Mouse (Mus musculus) gonadal fat pad, adult 2 months (tissue): Measurements from ENCODE around the gene Slc5a10. TPM values are rescaled to one million over a fixed set of nuclear protein-coding genes. Genes with fewer than 3 reads are reported as not detected.

Experiments used
- DNase-seq: peaks from one replicate; pipeline ENCODE4 v3.0.0-alpha.2; 2012; ENCODE audit warnings: low read depth
- polyA plus RNA-seq: library from polyadenylated mRNA; depleted of rRNA; stranded (reverse); fragments of >200 nt; gene quantifications from 2 replicates; pipeline ENCODE4 v1.2.3, GENCODE M21; 2012; rRNA removed

Gene Slc5a10
- polyA plus RNA-seq, result 0.09 and 0.14 TPM in 2 replicates

DNA sequence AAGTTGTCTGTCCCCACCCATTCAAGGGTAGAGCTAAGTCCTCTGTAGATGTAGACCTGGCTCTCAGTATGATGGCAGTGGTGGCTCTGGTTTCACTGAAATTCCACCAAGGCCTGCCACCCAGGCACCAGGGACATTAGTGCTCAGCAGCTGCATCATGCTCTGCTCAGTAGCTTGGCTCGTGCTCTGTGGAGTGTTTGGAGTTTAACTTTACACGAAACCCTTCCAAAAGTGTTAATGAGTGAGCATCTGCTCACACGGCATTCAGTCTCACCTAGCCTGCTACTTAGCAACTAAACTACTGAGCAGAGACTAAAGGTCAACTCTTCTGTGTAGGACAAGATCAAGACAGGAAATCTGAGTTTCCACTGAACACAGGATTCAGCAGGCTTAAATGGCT lies at the start of gene Slc5a10:
Gene Slc5a10 (minus strand): TSS at position 191 of the 400 bp plus-strand sequence.
- no peak for DNase-seq

GRCm38 (mm10) chr11:61761584-61762407 lies 41.2 kb upstream of the Slc5a10 start, which contains the start of gene Prpsap2:
Gene Prpsap2, minus strand, starts transcription at chr11:61762088.
- peak; percentile 45 for DNase-seq

- no peak for DNase-seq
Observed at GRCm38 (mm10) chr11:61760518-61760917, 39.9 kb upstream of the Slc5a10 start.

GRCm38 (mm10) chr11:61757151-61757550 lies 36.5 kb upstream of the Slc5a10 start:
- no peak for DNase-seq

- DNase-seq, result no peak
Observed at GRCm38 (mm10) chr11:61751612-61752011, 31.0 kb upstream of the Slc5a10 start.

DNA sequence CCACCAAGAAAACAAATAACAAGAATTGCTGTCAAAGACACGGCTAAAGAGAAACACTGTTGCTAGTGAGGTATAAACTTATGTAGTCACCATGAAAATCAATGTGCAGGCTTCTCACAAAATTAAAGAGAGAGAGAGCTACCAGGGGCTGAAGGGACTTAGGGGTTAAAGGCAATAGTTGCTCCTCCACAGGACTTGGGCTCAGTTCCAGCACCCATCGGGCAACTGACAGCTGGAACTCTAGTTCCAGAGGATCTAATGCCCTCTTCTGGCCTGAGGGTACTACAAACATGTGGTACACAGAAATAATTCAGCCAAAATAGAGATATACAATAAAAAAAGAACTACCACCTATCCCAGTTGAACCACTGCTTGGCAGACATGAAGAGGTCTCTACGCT lies 26.5 kb upstream of the Slc5a10 start:
- DNase-seq, result no peak

DNA sequence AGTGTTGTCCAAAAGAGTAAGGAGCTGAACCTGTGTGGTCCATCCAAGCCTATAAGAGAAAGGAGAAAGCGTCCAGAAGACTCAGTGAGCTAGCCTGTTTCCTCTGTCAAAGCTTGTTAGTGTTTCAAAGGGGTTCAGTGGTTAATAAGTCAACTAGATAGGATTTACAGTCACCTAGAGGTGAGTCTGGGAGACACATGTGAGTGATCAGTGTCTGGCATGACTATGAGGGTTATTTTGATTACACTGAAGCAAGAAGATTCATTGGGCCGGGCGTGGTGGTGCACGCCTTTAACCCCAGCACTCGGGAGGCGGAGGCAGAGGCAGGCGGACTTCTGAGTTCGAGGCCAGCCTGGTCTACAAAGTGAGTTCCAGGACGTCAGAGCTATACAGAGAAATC lies 25.2 kb upstream of the Slc5a10 start:
- no peak for DNase-seq

DNA sequence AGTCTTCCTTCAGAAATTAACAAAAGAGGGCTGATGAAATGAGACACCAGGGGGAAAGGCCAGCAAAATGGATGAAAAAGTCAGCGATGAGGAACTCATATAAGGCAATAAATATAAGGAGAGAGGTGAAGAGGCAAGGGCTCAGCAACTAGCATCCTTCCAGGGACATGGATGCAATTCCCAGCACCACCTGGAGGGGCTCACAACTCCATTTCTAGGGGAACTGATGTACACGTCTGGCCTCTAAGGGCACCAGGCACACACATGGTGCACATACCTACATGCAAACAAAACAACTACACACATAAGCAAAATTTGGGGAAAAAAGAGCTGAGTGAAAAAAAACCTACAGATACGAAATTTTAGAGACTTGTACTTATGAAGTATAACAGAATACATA lies 23.8 kb upstream of the Slc5a10 start:
- DNase-seq, result no peak

- no peak for DNase-seq
Observed at GRCm38 (mm10) chr11:61743768-61744167, 23.1 kb upstream of the Slc5a10 start.

DNA sequence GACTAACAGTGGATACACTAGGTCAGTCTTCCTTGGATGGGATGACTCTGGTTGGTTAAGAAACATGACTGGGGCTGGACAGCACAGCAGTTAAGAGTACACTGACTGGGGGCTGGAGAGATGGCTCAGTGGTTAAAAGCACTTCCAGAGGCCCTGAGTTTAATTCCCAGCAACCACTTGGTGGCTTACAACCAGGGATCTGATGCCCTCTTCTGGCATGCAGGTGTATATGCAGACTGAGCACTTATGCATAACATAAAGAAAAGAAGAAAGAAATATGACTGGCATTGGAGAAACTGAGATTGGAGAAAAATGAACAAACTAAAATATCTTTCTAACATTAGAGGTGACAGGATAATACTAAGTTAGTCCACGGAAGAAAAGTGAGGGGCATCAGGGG lies 19.9 kb upstream of the Slc5a10 start:
- no peak for DNase-seq

- no peak for DNase-seq
Observed at GRCm38 (mm10) chr11:61737290-61737689, 16.7 kb upstream of the Slc5a10 start.

- DNase-seq, result no peak
Observed at GRCm38 (mm10) chr11:61732672-61733071, 12.0 kb upstream of the Slc5a10 start.

GRCm38 (mm10) chr11:61728037-61728436 lies 7.4 kb upstream of the Slc5a10 start:
- DNase-seq, result no peak

DNA sequence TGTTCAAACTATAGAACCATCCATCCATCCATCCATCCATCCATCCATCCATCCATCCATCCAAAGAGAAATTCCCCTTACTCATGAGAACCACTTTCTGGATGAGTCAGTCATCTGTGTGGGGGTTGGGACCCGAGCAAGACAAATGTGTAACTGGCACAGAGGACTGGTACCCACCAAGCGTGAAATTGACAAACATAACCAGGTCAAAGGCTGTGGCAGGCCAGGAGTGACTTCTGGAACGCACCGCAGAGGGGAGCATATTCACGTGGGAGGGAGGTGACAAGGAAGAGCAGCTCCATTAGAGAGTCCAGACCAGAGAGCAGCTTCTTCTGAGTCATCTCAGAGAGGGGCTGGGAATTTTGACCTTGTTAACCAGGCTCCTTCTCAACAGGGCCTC lies 1.5 kb upstream of the Slc5a10 start:
- no peak for DNase-seq

DNA sequence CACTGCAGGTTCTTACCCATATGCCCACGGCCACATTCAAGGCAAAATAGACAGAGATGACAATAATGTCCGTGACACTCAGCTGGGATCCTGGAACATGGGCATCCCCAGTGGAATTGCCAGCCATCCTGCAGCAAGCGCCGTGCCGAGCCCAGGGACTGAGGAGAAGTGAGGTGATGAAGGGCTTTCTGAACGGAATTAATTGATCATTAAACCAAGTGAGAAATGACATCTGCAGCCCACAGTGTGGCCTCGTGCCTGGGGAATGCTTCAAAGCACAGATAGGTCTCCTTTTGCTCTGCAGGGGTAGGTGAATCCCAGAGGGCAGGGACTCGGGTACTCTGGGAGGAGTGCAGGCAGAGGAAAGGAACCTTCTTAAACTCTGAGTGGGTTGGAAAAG lies 800 bp downstream of the Slc5a10 start:
- no peak for DNase-seq

DNA sequence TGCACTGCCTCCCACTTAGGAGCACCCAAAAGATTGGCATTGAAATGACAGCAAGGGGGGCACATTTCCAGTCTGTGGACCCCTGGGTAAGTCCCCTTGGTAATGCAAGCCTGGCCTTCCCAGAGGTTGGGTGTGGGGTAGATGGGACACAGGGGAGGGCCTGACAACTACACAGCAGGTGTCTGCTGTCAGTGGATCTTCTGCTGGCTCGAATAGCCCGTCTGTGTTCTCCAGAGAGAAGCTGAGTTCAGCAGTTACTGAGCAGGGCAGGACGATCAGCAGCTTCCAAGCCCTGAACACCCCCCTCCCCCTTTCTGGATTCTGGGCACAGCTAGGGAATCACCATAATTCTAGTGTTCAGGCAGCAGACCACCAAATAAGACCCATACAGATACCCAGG lies 1.2 kb downstream of the Slc5a10 start:
- DNase-seq, result no peak

- no peak for DNase-seq
Observed at GRCm38 (mm10) chr11:61717990-61718389, 2.6 kb downstream of the Slc5a10 start.

GRCm38 (mm10) chr11:61715130-61715529 lies 5.5 kb downstream of the Slc5a10 start:
- DNase-seq, result no peak

DNA sequence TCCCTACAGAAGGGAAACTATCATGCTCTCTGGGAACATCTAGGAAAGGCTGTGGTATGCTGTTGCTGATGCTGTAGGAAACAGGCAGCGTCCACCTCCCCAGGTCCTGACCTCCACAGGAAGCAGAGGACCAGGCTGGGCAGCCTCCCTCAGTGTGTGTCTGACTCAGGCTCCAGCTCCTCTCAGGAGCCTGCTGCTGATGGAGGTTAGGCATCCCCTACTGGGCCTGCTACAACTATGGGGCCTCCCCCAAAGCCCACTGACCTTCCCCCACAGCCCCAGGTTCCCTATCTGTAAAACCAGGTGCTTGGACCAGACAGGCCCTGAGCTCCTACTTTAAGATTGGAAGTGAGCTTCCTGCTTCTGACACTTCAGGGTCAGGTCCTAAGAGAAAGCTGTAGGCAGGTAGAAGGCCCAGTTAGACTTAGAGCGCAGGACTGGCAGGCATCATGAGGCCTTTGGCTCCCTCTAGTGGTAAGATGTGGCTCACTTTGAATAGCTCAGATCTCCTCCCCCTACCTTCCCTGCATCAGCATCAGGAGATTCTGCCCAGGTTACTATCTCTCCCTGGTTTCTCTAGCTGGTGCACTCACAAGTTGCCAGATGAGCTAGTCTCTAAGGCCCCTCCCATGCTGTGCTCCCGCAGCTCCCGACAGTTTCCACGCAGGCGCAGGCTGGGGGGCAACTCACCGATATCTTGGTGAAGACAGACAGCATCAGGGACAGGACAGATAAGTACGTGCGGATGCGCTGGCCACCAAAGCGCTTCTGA lies 6.1 kb downstream of the Slc5a10 start:
- DNase-seq, result no peak

DNA sequence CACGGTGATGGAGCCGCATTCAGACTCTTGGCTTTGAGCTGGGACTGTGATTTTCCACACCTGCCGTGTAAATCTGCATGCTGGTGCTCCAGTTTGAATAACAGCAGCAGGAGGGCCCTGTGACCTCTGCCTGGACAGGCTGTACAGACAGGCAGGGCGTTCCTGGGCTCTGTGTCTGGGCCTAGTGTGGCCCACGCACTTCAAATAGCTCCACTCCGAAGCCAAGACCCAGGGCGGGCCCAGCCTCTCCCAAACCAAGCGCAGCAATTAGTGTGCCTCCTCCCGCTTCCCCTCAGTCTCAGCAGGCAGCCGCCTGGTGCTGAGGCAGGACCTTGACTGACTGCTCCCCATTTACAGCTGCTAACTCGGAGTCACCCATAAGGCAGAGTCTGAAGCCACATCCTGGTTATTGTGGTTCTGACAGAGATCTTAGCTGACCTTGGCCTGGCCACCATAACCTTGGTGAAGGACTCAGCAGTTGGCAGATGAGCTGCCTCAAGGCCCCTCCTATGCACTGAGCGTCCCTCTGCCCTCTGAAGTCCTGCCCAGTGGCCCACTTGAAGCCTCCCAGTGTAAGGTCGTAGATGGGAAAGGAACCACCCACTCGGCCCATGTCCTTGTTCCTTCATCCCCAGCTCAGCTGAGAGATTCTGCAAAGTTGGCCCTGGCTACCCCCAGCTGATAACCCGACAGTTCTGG lies 7.3 kb downstream of the Slc5a10 start:
- DNase-seq, result no peak

DNA sequence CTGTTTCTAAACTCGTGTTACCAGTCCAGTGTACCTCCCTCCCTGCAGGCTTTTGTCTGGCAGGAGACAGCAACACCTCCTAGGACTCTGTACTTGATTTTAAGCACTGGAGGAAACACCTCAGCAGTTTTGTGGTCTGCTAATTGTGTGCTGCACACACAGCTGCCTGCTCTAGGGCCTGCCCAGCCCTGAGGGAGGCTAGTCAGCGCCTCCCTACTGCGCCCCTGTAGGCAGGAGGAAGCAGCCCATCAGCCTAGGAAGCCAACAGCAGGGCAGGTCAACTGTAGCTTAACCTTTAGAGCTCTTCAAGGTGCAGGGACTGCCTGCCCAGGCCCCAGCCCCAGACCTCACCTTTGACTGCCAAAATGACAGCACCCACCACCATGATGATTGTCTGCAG lies 11.7 kb downstream of the Slc5a10 start:
- no peak for DNase-seq

- no peak for DNase-seq
Observed at GRCm38 (mm10) chr11:61706232-61706631, 14.4 kb downstream of the Slc5a10 start.
